20 mouse cellular contexts compared by ENCODE assay signal in genomic region chr17:79364749-79365450, GRCm38 (mm10). TPM values are rescaled to one million over a fixed set of nuclear protein-coding genes. Genes with fewer than 3 reads are reported as not detected.
DNase-seq lines count a peak whose midpoint lies in the region; ATAC-seq and TF ChIP-seq lines count a peak whose summit lies in the region.
"Had no signal": no experiment of that assay in that cellular context is flagged by ENCODE, and none has a peak within 500 bp of the region (broad histone marks: within the 10 kb centered on the region; RNA-seq: fewer than 3 reads in every experiment).

No protein-coding gene starts in this region.

- no peaks in the 10 kb centered on the region for H3K36me3 ChIP-seq in ES-Bruce4 (ENCODE audit: control insufficient read depth, insufficient read depth, low read length, poor library complexity, severe bottlenecking)
- no peaks in the 10 kb centered on the region for H3K36me3 ChIP-seq in liver, embryonic 16.5 days (ENCODE audit: control insufficient read depth, insufficient read depth)
- H3K36me3 ChIP-seq: heart, embryonic 12.5 days; limb, embryonic 15.5 days; midbrain, embryonic 10.5 days had no signal

- ATAC-seq in erythroid progenitor cell, adult 5-6 weeks (replicated peaks; ENCODE audit: low FRiP score, poor library complexity, severe bottlenecking), result peak; percentile 88
- ATAC-seq in liver, embryonic 16.5 days (ENCODE audit: low read depth), result peak; percentile 94
- ATAC-seq: activated CD4-positive, CD25-positive, alpha-beta regulatory T cell, adult 4 months; forebrain, embryonic 14.5 days; hindbrain, postnatal 0 days had no signal

- no peaks in the 10 kb centered on the region for H3K4me1 ChIP-seq in ES-Bruce4 (ENCODE audit: control insufficient read depth, insufficient read depth, low read length)
- H3K4me1 ChIP-seq in liver, embryonic 16.5 days (ENCODE audit: control insufficient read depth, low read depth, low read length), result peaks cover 41% of the 10 kb centered on the region
- H3K4me1 ChIP-seq: limb, embryonic 15.5 days had no signal

- TF ChIP-seq POLR2A in ES-Bruce4 (IDR thresholded peaks at IDR 0.05; ENCODE audit: insufficient read depth, low read length), result no peak

- H3K4me3 ChIP-seq in ES-Bruce4 (ENCODE audit: low read depth, low read length), result no peak overlapping the region
- H3K4me3 ChIP-seq in liver, embryonic 16.5 days (ENCODE audit: low read depth, low read length), result peak overlapping the region; percentile 42
- H3K4me3 ChIP-seq: heart, embryonic 12.5 days; limb, embryonic 15.5 days; midbrain, embryonic 10.5 days had no signal

- WGBS in liver, embryonic 16.5 days (ENCODE audit: insufficient replicate concordance), result 33% methylated on average over 5 of the region's 5 CpGs

- H3K27ac ChIP-seq in ES-Bruce4 (ENCODE audit: insufficient read depth, low read length), result peak overlapping the region; percentile 96
- peak overlapping the region; percentile 79 for H3K27ac ChIP-seq in liver, embryonic 16.5 days (ENCODE audit: low read length)
- H3K27ac ChIP-seq: hindbrain, postnatal 0 days; limb, embryonic 15.5 days; midbrain, embryonic 10.5 days had no signal

- TF ChIP-seq EP300 in ES-Bruce4 (IDR thresholded peaks at IDR 0.05; ENCODE audit: insufficient read depth, low read depth, low read length), result peak; percentile 94

- H3K27me3 ChIP-seq in ES-Bruce4 (ENCODE audit: control insufficient read depth, insufficient read depth, low read length, poor library complexity, severe bottlenecking), result no peaks in the 10 kb centered on the region
- H3K27me3 ChIP-seq in liver, embryonic 16.5 days (ENCODE audit: control insufficient read depth, insufficient read depth, low read depth, low read length), result no peaks in the 10 kb centered on the region
- H3K27me3 ChIP-seq: heart, embryonic 12.5 days; limb, embryonic 15.5 days had no signal

- intact Hi-C loops in gastrocnemius, postnatal 36 days (cut with DNase I), result no loop called here
- intact Hi-C loops in heart, postnatal 36 days (cut with DNase I), result no loop called here

- DNase-seq in R1 (ENCODE audit: low read depth, low spot score), result peak; percentile 98
- DNase-seq in gastrocnemius, postnatal 36 days, result no peak
- DNase-seq in ovary, postnatal 14 days (ENCODE audit: low spot score), result no peak
- DNase-seq in cerebellum, adult 9-10 months, result no peak
- DNase-seq in heart, postnatal 36 days, result no peak
- DNase-seq: adrenal gland, postnatal 25 days; cerebellum, postnatal 10 days; kidney, adult 9 months; kidney, postnatal 4 days; lung, postnatal 10 days; thymus, adult 2 months had no signal

- no peak for TF ChIP-seq CTCF in ES-Bruce4 (IDR thresholded peaks at IDR 0.05; ENCODE audit: low read depth, low read length)

- H3K4me2 ChIP-seq in liver, embryonic 16.5 days (ENCODE audit: low read depth, low read length), result peak overlapping the region; percentile 68
- H3K4me2 ChIP-seq: heart, embryonic 12.5 days; limb, embryonic 15.5 days had no signal

- no peaks in the 10 kb centered on the region for H3K9me3 ChIP-seq in ES-Bruce4 (replicated peaks; ENCODE audit: control insufficient read depth, insufficient read depth, low read length, poor library complexity, severe bottlenecking)
- no peaks in the 10 kb centered on the region for H3K9me3 ChIP-seq in liver, embryonic 16.5 days (replicated peaks; ENCODE audit: control insufficient read depth, low read length)
- H3K9me3 ChIP-seq: heart, embryonic 12.5 days; limb, embryonic 15.5 days; midbrain, embryonic 10.5 days had no signal

- H3K9ac ChIP-seq in ES-Bruce4 (ENCODE audit: low read depth, poor library complexity, severe bottlenecking), result no peak overlapping the region
- peak overlapping the region; percentile 51 for H3K9ac ChIP-seq in liver, embryonic 16.5 days (ENCODE audit: low read depth, low read length)
- H3K9ac ChIP-seq: heart, embryonic 12.5 days; limb, embryonic 15.5 days had no signal

RNA-seq across cellular contexts. Expression of gene Cdc42ep3, which starts 10.0 kb away (rescaled TPM):
- polyA plus RNA-seq in ES-Bruce4 (2011; ENCODE audit: insufficient read depth, insufficient read length, low read depth, missing spikeins), result 9.6 and 10.6 TPM in 2 replicates
- 70.6 and 89.3 TPM in 2 replicates for total RNA-seq in erythroid progenitor cell, adult 5-6 weeks (2015; ENCODE audit: low replicate concordance)
- total RNA-seq in erythroid progenitor cell, adult 5-6 weeks (2017; ENCODE audit: low replicate concordance), result 108 and 155 TPM in 2 replicates
- 55.8 and 61.0 TPM in 2 replicates for polyA plus RNA-seq in liver, embryonic 16.5 days (2015; fragmentation: Nextera tagmentation; extraction: Ambion mirVana)
- total RNA-seq in gastrocnemius, postnatal 36 days (2021), result 10 to 100 TPM; 30.6 to 45.2 TPM
- total RNA-seq in heart, postnatal 36 days (2021), result 10 to 100 TPM; 31.3 to 35.3 TPM
